Mouse (Mus musculus): ENCODE measurements around the gene Celf2. TPM values are rescaled to one million over a fixed set of nuclear protein-coding genes. Genes with fewer than 3 reads are reported as not detected.

Celf2 gene
- polyA plus RNA-seq, 1 experiment from 2014 or later, result 12.3 TPM

DNA sequence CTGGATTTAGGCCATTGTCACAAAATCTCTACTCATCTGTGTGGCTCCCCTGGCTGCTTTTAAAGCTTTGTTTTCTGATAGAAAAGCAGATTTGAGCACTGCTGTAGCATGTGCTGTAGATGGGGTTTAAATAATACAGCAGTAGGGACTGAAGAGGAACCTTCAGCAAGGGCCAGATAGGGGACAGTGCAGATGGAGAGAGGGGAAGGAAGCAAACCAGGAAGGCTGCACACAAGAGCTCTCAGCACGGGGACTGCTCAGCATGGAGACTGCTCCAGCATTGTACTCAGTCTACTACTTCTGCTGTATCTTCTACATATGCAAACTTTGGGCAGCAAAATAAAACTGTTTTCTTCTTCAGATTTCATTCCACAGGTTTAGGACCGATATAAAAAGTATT lies 687.8 kb downstream of the Celf2 start:
- H3K4me3 ChIP-seq (ENCODE audit: low read length), result no peak overlapping the region
- H3K4me2 ChIP-seq (replicated peaks; ENCODE audit: low read depth, low read length), result no peak overlapping the region
- no peak for ATAC-seq (ENCODE audit: low FRiP score, low TSS enrichment)
- H3K9ac ChIP-seq (ENCODE audit: low read depth, low read length), result no peak overlapping the region
- WGBS, result 70% methylated on average over 2 of the region's 2 CpGs
- no peak overlapping the region for H3K27ac ChIP-seq (ENCODE audit: low read depth, low read length)
- no peaks in the 10 kb centered on the region for H3K36me3 ChIP-seq (ENCODE audit: control insufficient read depth, insufficient read depth, low read length)
- 0 out of 2 replicates have a peak, but pooled peaks cover under 1% of the 10 kb centered on the region for H3K4me1 ChIP-seq (ENCODE audit: control insufficient read depth, insufficient read depth, low read length)
- H3K9me3 ChIP-seq (ENCODE audit: control insufficient read depth, low read length), result no peaks in the 10 kb centered on the region
- no peaks in the 10 kb centered on the region for H3K27me3 ChIP-seq (ENCODE audit: control insufficient read depth, insufficient read depth, low read length)

DNA sequence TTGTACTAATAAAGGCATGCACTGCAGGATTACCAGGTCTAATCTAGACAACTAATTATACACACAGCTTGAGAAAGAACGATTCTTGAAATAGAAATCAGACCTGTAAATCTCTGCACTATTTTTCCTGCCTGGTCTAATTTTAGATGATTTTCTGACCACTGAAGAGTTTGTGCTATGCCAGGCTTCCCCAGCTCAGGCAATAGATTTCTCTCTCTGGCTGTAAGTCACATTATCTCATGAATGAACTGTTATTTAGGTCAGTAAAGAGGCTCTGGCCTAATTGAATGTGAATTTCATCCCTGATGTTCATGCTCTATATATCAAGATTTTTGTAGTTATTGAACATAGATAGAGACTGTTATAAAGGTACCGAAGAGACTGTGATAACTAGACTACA lies 694.1 kb downstream of the Celf2 start:
- Histone ChIP-seq H3K4me1 (ENCODE audit: control insufficient read depth, insufficient read depth, low read length) (no peaks in the 10 kb centered on the region), H3K9ac (ENCODE audit: low read depth, low read length) (no peak overlapping the region), H3K4me2 (replicated peaks; ENCODE audit: low read depth, low read length) (no peak overlapping the region), H3K4me3 (ENCODE audit: low read length) (no peak overlapping the region), H3K27me3 (ENCODE audit: control insufficient read depth, insufficient read depth, low read length) (no peaks in the 10 kb centered on the region), H3K9me3 (ENCODE audit: control insufficient read depth, low read length) (no peaks in the 10 kb centered on the region), H3K27ac (ENCODE audit: low read depth, low read length) (no peak overlapping the region), H3K36me3 (ENCODE audit: control insufficient read depth, insufficient read depth, low read length) (no peaks in the 10 kb centered on the region)
- 85% methylated on average over 2 of the region's 2 CpGs for WGBS
- no peak for ATAC-seq (ENCODE audit: low FRiP score, low TSS enrichment)

DNA sequence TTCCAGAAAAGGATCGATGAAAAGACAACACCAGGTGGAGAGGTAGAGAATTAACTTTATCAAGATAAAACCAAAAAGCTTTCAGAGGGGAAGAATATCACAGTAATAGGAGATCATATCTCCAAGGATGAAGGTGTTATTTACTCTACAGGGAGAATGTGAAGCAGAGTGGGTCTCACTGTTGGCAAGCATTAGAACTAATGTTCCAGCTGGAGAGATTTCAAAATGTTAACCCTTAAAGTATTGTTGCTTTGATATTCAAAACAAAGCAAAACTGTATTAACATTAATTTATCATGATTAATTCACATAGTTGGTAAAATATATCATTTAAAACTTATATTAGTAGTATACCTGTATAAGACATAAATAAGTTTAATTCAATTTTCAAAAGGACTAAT lies 700.6 kb downstream of the Celf2 start:
- no peaks in the 10 kb centered on the region for H3K4me1 ChIP-seq (ENCODE audit: control insufficient read depth, insufficient read depth, low read length)
- no peaks in the 10 kb centered on the region for H3K9me3 ChIP-seq (ENCODE audit: control insufficient read depth, low read length)
- no peak for ATAC-seq (ENCODE audit: low FRiP score, low TSS enrichment)
- H3K27me3 ChIP-seq (ENCODE audit: control insufficient read depth, insufficient read depth, low read length), result no peaks in the 10 kb centered on the region
- no peak overlapping the region for H3K4me2 ChIP-seq (replicated peaks; ENCODE audit: low read depth, low read length)
- no peak overlapping the region for H3K9ac ChIP-seq (ENCODE audit: low read depth, low read length)
- no peaks in the 10 kb centered on the region for H3K36me3 ChIP-seq (ENCODE audit: control insufficient read depth, insufficient read depth, low read length)
- no peak overlapping the region for H3K4me3 ChIP-seq (ENCODE audit: low read length)
- no peak overlapping the region for H3K27ac ChIP-seq (ENCODE audit: low read depth, low read length)
- WGBS, result 83% methylated on average over 1 of the region's 1 CpGs

DNA sequence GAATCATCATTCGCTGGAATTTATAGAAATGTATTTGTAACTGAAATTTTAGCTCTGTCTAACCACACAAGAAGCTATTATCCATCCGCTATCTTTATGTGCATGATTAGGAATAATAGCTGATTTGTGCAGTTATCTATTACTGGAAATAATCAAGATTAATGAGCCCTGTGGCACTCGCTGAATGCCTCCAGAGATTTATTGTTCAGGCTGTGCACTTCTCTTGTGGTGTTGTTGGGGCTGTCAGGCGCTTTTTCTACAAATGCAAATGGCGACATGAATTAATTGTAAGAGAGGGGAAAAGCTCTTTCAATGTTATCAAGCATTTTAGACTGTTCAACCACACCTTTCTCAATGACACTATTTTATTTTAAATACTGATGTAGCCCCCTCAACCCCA lies 712.6 kb downstream of the Celf2 start:
- WGBS, result 57% methylated on average over 5 of the region's 5 CpGs
- no peak overlapping the region for H3K27ac ChIP-seq (ENCODE audit: low read depth, low read length)

DNA sequence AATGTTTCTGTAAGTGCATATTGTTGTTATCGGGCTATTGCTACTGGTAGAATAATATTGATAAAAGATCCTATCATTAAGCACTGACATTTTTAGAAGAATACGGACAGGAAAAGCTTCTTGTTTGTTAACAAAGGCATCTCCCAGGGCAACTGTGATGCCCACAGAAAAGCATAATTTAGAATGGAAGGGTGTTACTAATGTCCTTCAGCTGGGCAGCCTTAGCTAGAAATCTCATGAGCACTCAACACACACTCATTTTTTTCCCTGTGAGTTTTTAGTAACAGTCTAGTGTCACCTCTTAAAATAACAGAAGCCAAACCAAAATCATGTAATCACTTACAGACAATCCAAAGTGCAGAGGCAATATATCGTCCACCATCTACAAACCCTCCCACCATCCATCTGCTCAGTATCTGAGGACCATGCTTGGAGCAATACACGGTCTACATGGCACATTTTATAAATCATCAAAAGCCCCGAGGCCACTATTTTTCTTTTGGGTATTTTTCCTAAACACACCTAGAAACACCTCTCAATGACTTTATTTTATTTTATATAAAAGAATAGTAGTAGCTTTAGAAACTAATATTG lies 713.3 kb downstream of the Celf2 start:
- H3K4me2 ChIP-seq (replicated peaks; ENCODE audit: low read depth, low read length), result no peak overlapping the region
- H3K27ac ChIP-seq (ENCODE audit: low read depth, low read length), result no peak overlapping the region
- no peak overlapping the region for H3K9ac ChIP-seq (ENCODE audit: low read depth, low read length)
- no peaks in the 10 kb centered on the region for H3K4me1 ChIP-seq (ENCODE audit: control insufficient read depth, insufficient read depth, low read length)
- no peaks in the 10 kb centered on the region for H3K9me3 ChIP-seq (ENCODE audit: control insufficient read depth, low read length)
- 59% methylated on average over 5 of the region's 5 CpGs for WGBS
- no peak for ATAC-seq (ENCODE audit: low FRiP score, low TSS enrichment)
- no peaks in the 10 kb centered on the region for H3K27me3 ChIP-seq (ENCODE audit: control insufficient read depth, insufficient read depth, low read length)
- no peak overlapping the region for H3K4me3 ChIP-seq (ENCODE audit: low read length)
- H3K36me3 ChIP-seq (ENCODE audit: control insufficient read depth, insufficient read depth, low read length), result no peaks in the 10 kb centered on the region

More for the DNA sequence above, 712.6 kb downstream of the Celf2 start:
- H3K4me2 ChIP-seq (replicated peaks; ENCODE audit: low read depth, low read length), result no peak overlapping the region
- no peak overlapping the region for H3K9ac ChIP-seq (ENCODE audit: low read depth, low read length)
- H3K9me3 ChIP-seq (ENCODE audit: control insufficient read depth, low read length), result no peaks in the 10 kb centered on the region
- no peaks in the 10 kb centered on the region for H3K27me3 ChIP-seq (ENCODE audit: control insufficient read depth, insufficient read depth, low read length)
- H3K36me3 ChIP-seq (ENCODE audit: control insufficient read depth, insufficient read depth, low read length), result no peaks in the 10 kb centered on the region
- H3K4me1 ChIP-seq (ENCODE audit: control insufficient read depth, insufficient read depth, low read length), result no peaks in the 10 kb centered on the region
- no peak for ATAC-seq (ENCODE audit: low FRiP score, low TSS enrichment)
- no peak overlapping the region for H3K4me3 ChIP-seq (ENCODE audit: low read length)

DNA sequence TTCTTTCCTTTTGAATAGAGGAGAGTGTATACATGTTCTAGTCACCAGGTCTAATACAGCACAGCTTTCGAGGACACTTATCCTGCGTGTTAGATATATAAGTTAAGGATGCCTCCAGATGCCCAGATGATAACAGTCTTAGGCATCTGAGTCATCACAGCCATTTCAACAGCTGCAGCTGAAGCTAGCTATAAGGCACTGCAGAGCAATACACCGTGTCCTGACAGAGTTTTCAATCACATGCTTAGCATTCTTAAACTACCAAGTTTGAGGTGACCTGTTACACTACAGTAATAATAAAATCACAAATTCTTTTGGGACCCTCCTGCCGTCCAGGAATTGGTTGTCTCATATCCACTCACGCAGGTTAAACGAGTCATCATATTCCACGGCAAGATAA lies 714.5 kb downstream of the Celf2 start:
- WGBS, result 81% methylated on average over 7 of the region's 7 CpGs

DNA sequence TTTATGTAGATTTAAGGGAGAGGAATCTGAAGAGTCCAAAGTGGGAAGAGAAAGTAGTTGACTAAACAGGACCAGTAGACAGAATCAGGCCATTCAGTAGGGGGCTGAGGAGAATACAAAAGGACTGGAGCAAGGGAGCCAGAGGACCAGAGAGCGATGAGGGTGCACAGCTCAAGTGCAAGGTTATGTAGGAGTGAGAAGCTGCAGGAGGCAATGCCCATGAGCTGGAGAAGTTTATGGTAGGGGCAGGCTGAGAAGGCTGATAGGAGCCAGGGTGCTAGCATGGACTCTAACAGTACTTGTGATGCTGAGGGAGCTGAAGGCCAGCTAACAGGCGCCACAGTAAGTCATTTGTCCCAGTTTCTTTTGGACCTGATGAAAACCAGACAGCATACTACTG lies 718.5 kb downstream of the Celf2 start:
- Histone ChIP-seq H3K27ac (ENCODE audit: low read depth, low read length) (no peak overlapping the region), H3K36me3 (ENCODE audit: control insufficient read depth, insufficient read depth, low read length) (no peaks in the 10 kb centered on the region), H3K4me1 (ENCODE audit: control insufficient read depth, insufficient read depth, low read length) (no peaks in the 10 kb centered on the region), H3K27me3 (ENCODE audit: control insufficient read depth, insufficient read depth, low read length) (no peaks in the 10 kb centered on the region), H3K9ac (ENCODE audit: low read depth, low read length) (no peak overlapping the region), H3K9me3 (ENCODE audit: control insufficient read depth, low read length) (no peaks in the 10 kb centered on the region), H3K4me2 (replicated peaks; ENCODE audit: low read depth, low read length) (no peak overlapping the region), H3K4me3 (ENCODE audit: low read length) (no peak overlapping the region)
- ATAC-seq (ENCODE audit: low FRiP score, low TSS enrichment), result no peak
- 90% methylated on average over 2 of the region's 2 CpGs for WGBS

More for the DNA sequence above, 714.5 kb downstream of the Celf2 start:
- H3K4me1 ChIP-seq (ENCODE audit: control insufficient read depth, insufficient read depth, low read length), result no peaks in the 10 kb centered on the region
- H3K9me3 ChIP-seq (ENCODE audit: control insufficient read depth, low read length), result no peaks in the 10 kb centered on the region
- H3K36me3 ChIP-seq (ENCODE audit: control insufficient read depth, insufficient read depth, low read length), result no peaks in the 10 kb centered on the region
- ATAC-seq (ENCODE audit: low FRiP score, low TSS enrichment), result no peak
- no peak overlapping the region for H3K27ac ChIP-seq (ENCODE audit: low read depth, low read length)
- no peak overlapping the region for H3K4me2 ChIP-seq (replicated peaks; ENCODE audit: low read depth, low read length)
- H3K9ac ChIP-seq (ENCODE audit: low read depth, low read length), result no peak overlapping the region
- no peaks in the 10 kb centered on the region for H3K27me3 ChIP-seq (ENCODE audit: control insufficient read depth, insufficient read depth, low read length)
- no peak overlapping the region for H3K4me3 ChIP-seq (ENCODE audit: low read length)

DNA sequence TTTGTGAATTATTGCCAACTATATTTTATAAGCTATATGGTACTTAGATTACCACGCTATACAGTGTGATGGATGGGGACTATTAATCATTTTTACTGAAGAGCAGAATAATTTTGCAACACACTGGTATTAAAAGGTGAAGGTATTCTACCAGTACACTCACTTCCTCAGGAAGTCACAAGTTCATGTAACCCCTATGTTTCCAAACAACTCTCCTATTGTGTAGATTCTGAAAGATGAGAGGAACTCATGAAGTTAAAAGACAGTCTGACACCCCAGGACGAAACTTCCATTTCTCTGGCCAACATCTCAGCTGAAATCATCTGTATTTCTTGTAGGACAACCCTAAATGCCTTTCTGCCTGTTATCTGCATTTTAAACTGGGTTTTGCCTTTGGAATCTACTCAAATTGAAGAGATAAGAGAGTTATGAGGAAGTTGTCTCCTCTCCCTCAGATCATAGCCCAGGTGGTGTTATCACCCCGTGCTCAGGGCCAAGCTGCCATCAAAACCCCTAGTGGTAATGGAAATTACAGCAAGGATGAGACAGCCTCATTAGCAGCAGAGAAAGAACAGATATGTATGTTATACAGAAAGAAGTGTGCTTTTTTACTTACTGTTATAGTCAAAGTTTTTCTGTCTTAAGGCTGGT lies 722.7 kb downstream of the Celf2 start:
- Histone ChIP-seq H3K4me3 (ENCODE audit: low read length) (no peak overlapping the region), H3K4me2 (replicated peaks; ENCODE audit: low read depth, low read length) (no peak overlapping the region), H3K27me3 (ENCODE audit: control insufficient read depth, insufficient read depth, low read length) (no peaks in the 10 kb centered on the region), H3K36me3 (ENCODE audit: control insufficient read depth, insufficient read depth, low read length) (no peaks in the 10 kb centered on the region), H3K9me3 (ENCODE audit: control insufficient read depth, low read length) (no peaks in the 10 kb centered on the region), H3K4me1 (ENCODE audit: control insufficient read depth, insufficient read depth, low read length) (no peaks in the 10 kb centered on the region), H3K27ac (ENCODE audit: low read depth, low read length) (no peak overlapping the region), H3K9ac (ENCODE audit: low read depth, low read length) (no peak overlapping the region)
- 71% methylated on average over 3 of the region's 3 CpGs for WGBS
- no peak for ATAC-seq (ENCODE audit: low FRiP score, low TSS enrichment)

DNA sequence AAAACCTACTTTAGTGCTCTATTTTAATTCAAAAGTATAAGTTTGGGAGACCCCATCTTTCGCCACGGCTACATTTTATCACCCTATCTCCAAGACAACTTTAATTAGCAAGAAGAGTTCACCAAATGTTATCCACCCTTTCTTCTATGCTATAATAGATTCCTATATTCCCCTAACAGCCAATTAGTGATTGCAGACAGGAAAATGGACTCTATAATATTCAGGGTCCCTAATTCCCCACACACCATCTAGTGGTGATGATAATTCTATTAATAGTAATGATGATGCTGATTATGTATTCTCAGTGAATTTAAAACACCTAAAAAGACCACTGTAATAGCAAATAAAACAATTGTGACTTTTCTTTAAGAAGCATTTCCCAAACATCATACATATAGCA lies 739.1 kb downstream of the Celf2 start:
- Histone ChIP-seq H3K36me3 (ENCODE audit: control insufficient read depth, insufficient read depth, low read length) (no peaks in the 10 kb centered on the region), H3K27ac (ENCODE audit: low read depth, low read length) (no peak overlapping the region), H3K9ac (ENCODE audit: low read depth, low read length) (no peak overlapping the region), H3K27me3 (ENCODE audit: control insufficient read depth, insufficient read depth, low read length) (no peaks in the 10 kb centered on the region), H3K4me3 (ENCODE audit: low read length) (no peak overlapping the region), H3K9me3 (ENCODE audit: control insufficient read depth, low read length) (no peaks in the 10 kb centered on the region), H3K4me2 (replicated peaks; ENCODE audit: low read depth, low read length) (no peak overlapping the region), H3K4me1 (ENCODE audit: control insufficient read depth, insufficient read depth, low read length) (no peaks in the 10 kb centered on the region)
- ATAC-seq (ENCODE audit: low FRiP score, low TSS enrichment), result no peak
- WGBS, result 96% methylated on average over 2 of the region's 2 CpGs

All from kidney, embryonic 14.5 days (tissue).